Mouse (Mus musculus) lung, postnatal 0 days (tissue): ENCODE measurements around the gene Gzmn.

Experiments
- CTCF ChIP-seq: IDR thresholded peaks from 2 replicates; pipeline ENCODE4 v1.5.1; 2016; ENCODE audit warnings: antibody characterized with exemption, mild to moderate bottlenecking
- EP300 ChIP-seq: IDR thresholded peaks from 2 replicates; pipeline ENCODE4 v1.6.1; 2016; ENCODE audit warnings: antibody characterized with exemption, mild to moderate bottlenecking, control low read depth

DNA sequence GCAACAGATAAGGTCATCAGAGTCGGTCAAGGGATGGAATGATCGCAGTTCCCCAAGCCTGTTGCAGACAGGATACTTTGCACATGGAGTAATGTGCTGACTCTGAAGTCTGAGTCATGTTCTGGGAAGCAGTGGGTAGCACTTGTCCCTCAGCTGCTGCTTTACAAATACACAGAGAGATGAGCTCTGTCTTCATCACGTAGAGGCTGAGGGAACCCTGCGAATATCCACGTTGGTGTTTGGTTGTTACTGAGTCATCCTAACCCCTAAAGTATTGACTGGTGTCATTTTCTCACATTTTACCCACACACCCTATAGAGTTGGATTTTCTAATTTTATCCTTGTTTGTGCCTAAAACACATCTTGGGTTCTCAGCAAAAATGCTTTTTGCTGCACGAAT is 6.4 kb downstream of the Gzmn start:
- TF ChIP-seq CTCF (no peak), EP300 (no peak)
